In genomic region chr16:18325741-18326140, GRCm38 (mm10) we compare ENCODE assay signal across 27 mouse cellular contexts. TPM values are rescaled to one million over a fixed set of nuclear protein-coding genes. Genes with fewer than 3 reads are reported as not detected.
DNase-seq lines count a peak whose midpoint lies in the region; ATAC-seq and TF ChIP-seq lines count a peak whose summit lies in the region.
"Had no signal": no experiment of that assay in that cellular context is flagged by ENCODE, and none has a peak within 500 bp of the region (broad histone marks: within the 10 kb centered on the region; RNA-seq: fewer than 3 reads in every experiment).

No protein-coding gene starts in this region.

- no peaks in the 10 kb centered on the region for H3K9me3 ChIP-seq in forebrain, embryonic 13.5 days (replicated peaks)
- H3K9me3 ChIP-seq: embryonic facial prominence, embryonic 10.5 days; embryonic facial prominence, embryonic 12.5 days; forebrain, embryonic 10.5 days; forebrain, embryonic 12.5 days; forebrain, embryonic 15.5 days; G1E had no signal

- no peaks in the 10 kb centered on the region for H3K27me3 ChIP-seq in forebrain, embryonic 13.5 days
- H3K27me3 ChIP-seq: CH12.LX; embryonic facial prominence, embryonic 12.5 days; forebrain, embryonic 12.5 days; forebrain, embryonic 15.5 days; Patski had no signal

- H3K4me1 ChIP-seq in forebrain, embryonic 13.5 days = no peaks in the 10 kb centered on the region
- H3K4me1 ChIP-seq: embryonic facial prominence, embryonic 10.5 days; embryonic facial prominence, embryonic 12.5 days; forebrain, embryonic 10.5 days; forebrain, embryonic 12.5 days; forebrain, embryonic 15.5 days had no signal

- no peak overlapping the region for H3K4me2 ChIP-seq in forebrain, embryonic 13.5 days
- H3K4me2 ChIP-seq: embryonic facial prominence, embryonic 12.5 days; forebrain, embryonic 12.5 days; forebrain, embryonic 15.5 days had no signal

- no peak for DNase-seq in gastrocnemius, adult 2 months
- no peak for DNase-seq in gastrocnemius, postnatal 4 days (ENCODE audit: low spot score in 2 of 2)
- peak; percentile 56 to 59 for DNase-seq in thymus, postnatal 10 days (ENCODE audit: low spot score in 2 of 2)
- DNase-seq in thymus, postnatal 25 days = peak; percentile 56
- DNase-seq in thymus, postnatal 4 days = peak; percentile 63
- no peak for DNase-seq in left cerebral cortex, adult 18-20 months (ENCODE audit: low spot score in 2 of 2)
- DNase-seq: adrenal gland, adult 8-10 months; adrenal gland, postnatal 14 days; adrenal gland, postnatal 36 days; B cell, adult 2 months; cerebellum, adult 11-12 months; cerebellum, adult 2 months; cerebellum, adult 9-10 months; cerebellum, postnatal 10 days; cerebellum, postnatal 25 days had no signal

- ATAC-seq in forebrain, embryonic 13.5 days = no peak
- ATAC-seq in erythroid progenitor cell, adult 5-6 weeks (replicated peaks; ENCODE audit: low FRiP score, poor library complexity, severe bottlenecking) = no peak
- ATAC-seq: activated CD4-positive, CD25-positive, alpha-beta regulatory T cell, adult 4 months; CD4-positive, CD25-positive, alpha-beta regulatory T cell, adult 4 months; forebrain, embryonic 15.5 days; Patski had no signal

- intact Hi-C loops in gastrocnemius, adult 2 months (cut with DNase I) = no loop called here

- H3K27ac ChIP-seq in gastrocnemius, adult 2 months = peak overlapping the region; percentile 54
- no peak overlapping the region for H3K27ac ChIP-seq in forebrain, embryonic 13.5 days
- H3K27ac ChIP-seq: embryonic facial prominence, embryonic 10.5 days; embryonic facial prominence, embryonic 12.5 days; forebrain, embryonic 10.5 days; forebrain, embryonic 12.5 days; forebrain, embryonic 15.5 days had no signal

- no peak for TF ChIP-seq CTCF in gastrocnemius, adult 2 months (IDR thresholded peaks at IDR 0.05)

- H3K36me3 ChIP-seq in forebrain, embryonic 13.5 days (ENCODE audit: poor library complexity, severe bottlenecking) = peaks cover 31% of the 10 kb centered on the region
- H3K36me3 ChIP-seq: embryonic facial prominence, embryonic 12.5 days had no signal

- no peak overlapping the region for H3K4me3 ChIP-seq in gastrocnemius, adult 2 months
- no peak overlapping the region for H3K4me3 ChIP-seq in forebrain, embryonic 13.5 days
- H3K4me3 ChIP-seq: embryonic facial prominence, embryonic 10.5 days; embryonic facial prominence, embryonic 12.5 days; forebrain, embryonic 10.5 days; forebrain, embryonic 12.5 days; forebrain, embryonic 15.5 days had no signal

- H3K9ac ChIP-seq in forebrain, embryonic 13.5 days = no peak overlapping the region
- H3K9ac ChIP-seq: embryonic facial prominence, embryonic 12.5 days; forebrain, embryonic 12.5 days; forebrain, embryonic 15.5 days had no signal

- 79% methylated on average over 4 of the region's 4 CpGs for WGBS in forebrain, embryonic 13.5 days

RNA-seq across cellular contexts. Expression of gene Tango2, which starts 22.2 kb away (rescaled TPM):
- total RNA-seq in gastrocnemius, adult 2 months (2021) = 10 to 100 TPM; 41.8 to 59.7 TPM
- total RNA-seq in gastrocnemius, postnatal 4 days (2021) = 10 to 100 TPM; 18.7 to 18.8 TPM
- polyA plus RNA-seq in forebrain, embryonic 13.5 days (2015; fragmentation: Nextera tagmentation; extraction: Ambion mirVana) = 59.2 and 63.2 TPM in 2 replicates
- 61.3 and 62.5 TPM in 2 replicates for total RNA-seq in erythroid progenitor cell, adult 5-6 weeks (2015; ENCODE audit: low replicate concordance)
- 47.2 and 51.9 TPM in 2 replicates for total RNA-seq in erythroid progenitor cell, adult 5-6 weeks (2017; ENCODE audit: low replicate concordance)
- 100 to 1,000 TPM; 137 to 148 TPM for total RNA-seq in left cerebral cortex, adult 18-20 months (2021)

RNA-seq across cellular contexts. Expression of gene Arvcf, which starts 22.2 kb away (rescaled TPM):
- 1 to 10 TPM; 7.0 to 8.9 TPM for total RNA-seq in gastrocnemius, adult 2 months (2021)
- 10 to 100 TPM; 34.6 to 36.9 TPM for total RNA-seq in gastrocnemius, postnatal 4 days (2021)
- polyA plus RNA-seq in forebrain, embryonic 13.5 days (2015; fragmentation: Nextera tagmentation; extraction: Ambion mirVana) = 77.2 and 95.0 TPM in 2 replicates
- total RNA-seq in erythroid progenitor cell, adult 5-6 weeks (2015; ENCODE audit: low replicate concordance) = 3.2 and 8.8 TPM in 2 replicates
- total RNA-seq in erythroid progenitor cell, adult 5-6 weeks (2017; ENCODE audit: low replicate concordance) = 6.2 and 22.0 TPM in 2 replicates
- total RNA-seq in left cerebral cortex, adult 18-20 months (2021) = 10 to 100 TPM; 40.7 TPM

RNA-seq across cellular contexts. Expression of gene Dgcr8, which starts 36.7 kb away (rescaled TPM):
- 10 to 100 TPM; 12.1 to 13.0 TPM for total RNA-seq in gastrocnemius, adult 2 months (2021)
- 10 to 100 TPM; 46.4 to 56.6 TPM for total RNA-seq in gastrocnemius, postnatal 4 days (2021)
- polyA plus RNA-seq in forebrain, embryonic 13.5 days (2015; fragmentation: Nextera tagmentation; extraction: Ambion mirVana) = 37.7 and 44.0 TPM in 2 replicates
- 121 and 133 TPM in 2 replicates for total RNA-seq in erythroid progenitor cell, adult 5-6 weeks (2015; ENCODE audit: low replicate concordance)
- total RNA-seq in erythroid progenitor cell, adult 5-6 weeks (2017; ENCODE audit: low replicate concordance) = 138 and 218 TPM in 2 replicates
- total RNA-seq in left cerebral cortex, adult 18-20 months (2021) = 10 to 100 TPM; 41.7 to 42.4 TPM

Comparison
In these comparisons a context has a peak if more than half of its experiments do, and no peak if none do; other contexts are left out.
1. DNase-seq: peak in thymus, postnatal 10 days (2 of 2), thymus, postnatal 25 days (single experiment) and thymus, postnatal 4 days (single experiment); none in gastrocnemius, adult 2 months (single experiment), gastrocnemius, postnatal 4 days (0 of 2) and left cerebral cortex, adult 18-20 months (0 of 2).